Mouse (Mus musculus) kidney, embryonic 14.5 days (tissue): ENCODE results near the gene Tmcc2. TPM values are rescaled to one million over a fixed set of nuclear protein-coding genes. Genes with fewer than 3 reads are reported as not detected.

Experiments
- ATAC-seq: fragments of 200-750 bp; cut with Nextera tagmentation; 2 replicates; pipeline ENCODE4 v1.8.0; 2017; ENCODE audit warnings: moderate number of reproducible peaks, mild to moderate bottlenecking, moderate TSS enrichment, moderate library complexity; ENCODE audit not compliant: low FRiP score, low TSS enrichment
- H3K27ac ChIP-seq: fragments of 300-500 bp; sonication (generic); 2 replicates; pipeline ENCODE4 v1.5.1; 2014; ENCODE audit warnings: low read depth, mild to moderate bottlenecking, low read length, moderate library complexity, mixed read lengths
- H3K27me3 ChIP-seq: fragments of 300-500 bp; sonication (generic); 2 replicates; pipeline ENCODE4 v1.6.1; 2014; ENCODE audit warnings: mild to moderate bottlenecking, low read length; ENCODE audit not compliant: control insufficient read depth, insufficient read depth
- H3K36me3 ChIP-seq: fragments of 300-500 bp; sonication (generic); 2 replicates; pipeline ENCODE4 v1.6.1; 2014; ENCODE audit warnings: low read length, mixed read lengths; ENCODE audit not compliant: control insufficient read depth, insufficient read depth
- H3K4me1 ChIP-seq: fragments of 300-500 bp; sonication (generic); 2 replicates; pipeline ENCODE4 v1.6.1; 2014; ENCODE audit warnings: low read length, mixed read lengths; ENCODE audit not compliant: control insufficient read depth, insufficient read depth
- H3K4me2 ChIP-seq: fragments of 300-500 bp; sonication (generic); replicated peaks from 2 replicates; pipeline ENCODE4 v1.6.1; 2014; ENCODE audit warnings: low read depth, mild to moderate bottlenecking, low read length
- H3K4me3 ChIP-seq: fragments of 300-500 bp; sonication (generic); 2 replicates; pipeline ENCODE4 v1.5.1; 2014; ENCODE audit warnings: mild to moderate bottlenecking, low read length
- H3K9ac ChIP-seq: fragments of 300-500 bp; sonication (generic); 2 replicates; pipeline ENCODE4 v1.6.1; 2014; ENCODE audit warnings: low read depth, mild to moderate bottlenecking, low read length, moderate library complexity
- H3K9me3 ChIP-seq: fragments of 300-500 bp; sonication (generic); 2 replicates; pipeline ENCODE4 v1.6.1; 2016; ENCODE audit warnings: low read length; ENCODE audit not compliant: control insufficient read depth
- WGBS: fragments of 180-500 bp; shearing (Covaris S2); extraction: QIAGEN DNeasy Blood & Tissue Kit; methylation state at CpG from one replicate; pipeline ENCODE4 v1.1.7; 2014; 5-methylcytosine and 5-hydroxymethylcytosine counted together
- polyA plus RNA-seq: library from polyadenylated mRNA; unstranded; fragments of >200 nt; fragmentation: Nextera tagmentation; extraction: Ambion mirVana; gene quantifications from 2 replicates; pipeline ENCODE4 v1.2.1, GENCODE M21; 2014

The Tmcc2 gene
- polyA plus RNA-seq, 1 experiment from 2014 or later, result 6.2 TPM

DNA sequence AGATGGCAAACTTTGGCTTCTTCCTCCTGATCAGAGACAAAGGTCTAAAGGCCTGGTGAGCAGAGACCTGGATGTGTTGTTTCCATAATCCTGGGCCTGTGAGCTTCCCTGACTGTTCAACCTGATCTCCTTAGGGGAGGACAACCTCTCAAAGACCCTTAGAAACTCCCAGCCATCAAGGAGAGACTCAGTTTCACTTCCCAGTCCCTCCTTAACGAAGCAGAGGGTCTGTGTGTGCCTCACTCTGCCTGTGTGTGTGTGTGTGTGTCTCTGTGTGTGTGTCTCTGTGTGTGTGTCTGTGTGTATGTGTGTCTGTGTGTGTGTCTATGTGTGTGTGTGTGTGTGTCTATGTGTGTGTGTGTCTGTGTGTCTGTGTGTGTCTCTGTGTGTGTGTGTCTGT is 47.4 kb downstream of the Tmcc2 start:
- WGBS, result 80% methylated on average over 1 of the region's 1 CpGs
- H3K4me1 ChIP-seq, result no peaks in the 10 kb centered on the region
- no peaks in the 10 kb centered on the region for H3K9me3 ChIP-seq
- no peak overlapping the region for H3K9ac ChIP-seq
- H3K27me3 ChIP-seq, result no peaks in the 10 kb centered on the region
- no peak overlapping the region for H3K4me3 ChIP-seq
- ATAC-seq, result no peak
- no peak overlapping the region for H3K27ac ChIP-seq
- no peaks in the 10 kb centered on the region for H3K36me3 ChIP-seq
- no peak overlapping the region for H3K4me2 ChIP-seq

DNA sequence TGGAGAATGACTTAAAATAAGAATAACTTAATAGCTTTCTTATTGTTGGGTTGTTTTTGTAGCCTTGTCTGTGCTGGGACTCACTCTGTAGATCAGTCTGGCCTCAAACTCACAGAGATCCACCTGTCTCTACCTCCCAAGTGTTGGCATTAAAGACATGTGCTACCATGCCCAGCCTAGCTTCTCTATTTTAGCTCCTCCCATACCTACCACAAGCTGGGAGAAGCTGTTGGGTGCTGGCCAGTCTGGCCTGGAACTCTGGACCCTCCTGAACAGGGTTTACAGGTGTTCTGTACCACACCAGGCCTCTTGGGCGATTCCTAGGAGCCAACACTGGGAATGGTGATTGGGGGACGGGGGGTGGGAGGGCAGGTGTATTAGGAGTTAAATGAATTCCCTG is 47.9 kb downstream of the Tmcc2 start:
- Histone ChIP-seq H3K9me3 (no peaks in the 10 kb centered on the region), H3K27ac (no peak overlapping the region), H3K4me3 (no peak overlapping the region), H3K9ac (no peak overlapping the region), H3K4me1 (no peaks in the 10 kb centered on the region), H3K36me3 (no peaks in the 10 kb centered on the region), H3K27me3 (no peaks in the 10 kb centered on the region), H3K4me2 (no peak overlapping the region)
- ATAC-seq, result no peak
- 88% methylated on average over 2 of the region's 2 CpGs for WGBS

DNA sequence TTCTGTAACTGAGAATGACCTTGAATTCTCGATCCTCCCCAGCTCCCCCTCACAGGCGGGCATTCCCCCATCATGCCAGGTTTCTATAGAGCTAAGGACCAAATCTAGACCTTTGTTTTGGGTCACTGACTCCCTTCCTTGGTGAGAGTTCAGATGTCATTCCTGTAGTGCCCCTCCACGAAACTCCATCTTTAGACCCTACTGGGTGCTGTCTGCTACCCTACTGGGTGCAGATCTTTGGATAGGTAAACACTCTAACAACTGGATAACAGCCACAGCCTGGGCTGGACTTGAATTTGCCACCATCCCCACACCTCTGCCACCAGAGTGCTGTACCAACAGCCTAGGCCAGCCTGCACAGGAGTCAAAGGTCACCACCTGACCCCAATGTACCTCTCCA is 48.6 kb downstream of the Tmcc2 start:
- Histone ChIP-seq H3K9me3 (no peaks in the 10 kb centered on the region), H3K4me3 (no peak overlapping the region), H3K4me2 (no peak overlapping the region), H3K36me3 (no peaks in the 10 kb centered on the region), H3K27me3 (no peaks in the 10 kb centered on the region), H3K9ac (no peak overlapping the region), H3K4me1 (0 out of 2 replicates have a peak, but pooled peaks cover 2% of the 10 kb centered on the region), H3K27ac (no peak overlapping the region)
- WGBS, result 47% methylated on average over 3 of the region's 3 CpGs
- ATAC-seq, result no peak

DNA sequence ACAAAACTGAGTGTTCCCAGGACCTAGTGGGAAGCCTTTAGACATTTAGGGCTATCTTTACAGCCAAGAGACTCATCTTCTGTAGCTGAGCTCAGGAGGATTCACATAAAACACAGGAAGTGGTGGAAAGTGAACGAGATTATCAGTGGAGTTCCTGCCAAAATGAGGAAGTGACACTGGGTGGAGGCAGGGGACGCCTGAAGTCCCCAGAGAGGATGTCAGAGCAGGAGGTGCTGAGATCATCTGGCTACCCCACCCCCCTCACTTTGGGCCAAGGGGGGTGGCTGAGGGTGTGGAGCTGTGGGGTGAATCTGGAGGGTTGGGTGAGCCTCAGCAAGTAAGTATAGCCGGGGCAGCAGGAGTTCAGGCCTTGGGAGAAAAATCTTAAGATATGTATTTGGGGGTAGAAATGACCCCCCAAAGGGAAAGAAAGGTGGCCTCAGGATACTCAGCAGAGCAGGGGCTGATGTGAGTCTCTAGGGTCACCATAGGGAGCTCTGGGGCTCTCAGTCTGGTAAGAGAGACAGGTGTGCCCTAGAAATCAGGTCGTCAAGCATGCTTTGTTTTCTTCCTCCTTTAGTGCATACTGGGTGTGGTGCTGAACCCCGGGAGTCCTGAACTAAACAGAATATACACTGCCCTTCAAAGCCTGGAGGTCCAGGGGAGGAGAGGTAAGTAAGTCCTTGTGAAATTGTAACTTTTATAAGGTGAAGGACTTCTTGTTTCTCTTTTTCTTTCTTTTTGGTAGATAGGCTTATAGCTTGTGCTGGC is 49.2 kb downstream of the Tmcc2 start:
- no peak overlapping the region for H3K9ac ChIP-seq
- H3K9me3 ChIP-seq, result no peaks in the 10 kb centered on the region
- ATAC-seq, result no peak
- no peak overlapping the region for H3K4me2 ChIP-seq
- WGBS, result 42% methylated on average over 5 of the region's 5 CpGs
- H3K4me1 ChIP-seq, result 0 out of 2 replicates have a peak, but pooled peaks cover 5% of the 10 kb centered on the region
- H3K27me3 ChIP-seq, result no peaks in the 10 kb centered on the region
- no peak overlapping the region for H3K4me3 ChIP-seq
- H3K36me3 ChIP-seq, result no peaks in the 10 kb centered on the region
- H3K27ac ChIP-seq, result no peak overlapping the region

DNA sequence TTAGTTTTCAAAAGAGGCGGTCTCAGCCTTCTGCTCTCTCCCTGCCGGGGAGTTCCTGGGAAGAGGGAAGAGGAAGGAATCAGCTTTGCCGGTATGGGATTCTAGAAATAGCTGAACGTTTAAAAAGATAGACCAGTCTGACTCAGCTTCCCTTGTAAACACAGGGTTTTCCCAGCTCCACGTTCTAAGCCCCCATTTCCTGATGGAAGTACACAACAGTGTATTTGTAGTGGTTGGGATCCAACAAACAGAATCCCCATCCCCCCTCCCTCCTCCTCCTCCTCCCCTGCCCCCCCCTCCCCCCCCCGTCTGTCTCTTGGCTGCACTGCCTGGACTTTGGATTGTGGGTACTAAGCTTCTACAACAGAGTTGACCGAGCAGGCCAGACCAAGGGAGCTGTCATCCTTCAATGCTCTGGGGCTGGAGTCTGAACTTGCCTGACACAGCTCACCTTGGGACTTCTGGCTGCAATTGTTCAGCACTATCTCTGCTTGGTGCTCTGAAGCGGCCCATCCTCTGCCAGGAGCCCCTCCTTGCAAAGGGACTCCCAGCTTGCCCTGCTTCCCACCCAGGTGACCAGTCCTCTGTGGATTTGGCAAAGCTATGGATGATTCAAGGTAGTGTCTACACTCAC is 52.9 kb downstream of the Tmcc2 start:
- ATAC-seq, result no peak

DNA sequence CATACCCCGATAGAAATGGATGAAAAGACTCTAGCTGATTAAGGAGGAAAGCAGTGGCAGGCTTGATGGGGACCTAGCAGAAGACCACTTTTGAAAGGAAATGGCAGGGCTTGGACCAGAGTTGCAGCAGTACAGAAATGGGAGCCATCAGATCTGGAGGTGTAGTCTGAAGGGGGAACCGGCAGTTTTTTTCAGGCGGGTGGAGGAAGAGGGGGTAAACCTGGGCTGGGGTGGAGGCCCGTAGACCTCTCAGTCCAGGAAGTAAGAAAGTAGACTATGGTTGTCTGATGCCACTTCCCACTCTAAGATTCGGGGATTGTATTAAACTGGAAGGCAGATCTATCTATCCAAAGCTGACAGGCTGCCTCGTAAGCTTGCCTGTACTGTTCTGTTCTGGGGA is 54.2 kb downstream of the Tmcc2 start:
- H3K4me2 ChIP-seq, result no peak overlapping the region
- H3K27ac ChIP-seq, result no peak overlapping the region
- H3K4me3 ChIP-seq, result no peak overlapping the region
- 71% methylated on average over 6 of the region's 6 CpGs for WGBS
- no peaks in the 10 kb centered on the region for H3K27me3 ChIP-seq
- H3K9me3 ChIP-seq, result no peaks in the 10 kb centered on the region
- no peak for ATAC-seq
- H3K4me1 ChIP-seq, result peaks cover 32% of the 10 kb centered on the region
- no peaks in the 10 kb centered on the region for H3K36me3 ChIP-seq
- H3K9ac ChIP-seq, result no peak overlapping the region

More for the DNA sequence above, 52.9 kb downstream of the Tmcc2 start:
- Histone ChIP-seq H3K4me2 (no peak overlapping the region), H3K9me3 (no peaks in the 10 kb centered on the region), H3K36me3 (no peaks in the 10 kb centered on the region), H3K4me1 (peaks cover 30% of the 10 kb centered on the region), H3K4me3 (no peak overlapping the region), H3K9ac (no peak overlapping the region), H3K27me3 (no peaks in the 10 kb centered on the region), H3K27ac (no peak overlapping the region)
- 50% methylated on average over 7 of the region's 8 CpGs for WGBS

DNA sequence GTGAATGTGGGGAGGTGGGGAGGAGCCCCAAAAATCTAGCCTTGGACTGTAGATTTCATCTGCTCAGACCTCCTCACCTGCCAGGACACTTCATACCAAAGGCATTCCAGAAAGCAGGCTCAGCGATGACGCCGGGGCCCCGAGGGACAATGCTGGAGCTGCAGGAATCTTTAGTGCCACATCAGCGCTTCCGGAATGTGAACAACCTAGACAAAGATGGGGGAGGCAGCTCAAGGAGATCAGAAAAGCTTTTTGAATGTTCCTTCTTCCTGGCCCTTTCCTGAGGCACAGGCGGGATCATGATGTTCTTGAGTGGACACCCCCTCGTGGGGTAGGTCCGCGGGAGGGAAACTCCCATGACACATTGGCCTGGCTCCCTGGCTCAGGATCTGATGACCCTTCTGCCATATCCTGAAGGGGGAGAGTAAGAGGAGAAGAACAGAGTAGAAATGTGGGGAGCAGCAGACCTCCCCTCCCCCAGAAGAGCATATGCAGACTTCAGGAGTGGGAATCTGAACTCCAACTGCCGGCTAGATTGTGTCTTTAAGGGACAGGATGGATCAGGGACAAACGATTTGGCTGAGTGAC is 55.6 kb downstream of the Tmcc2 start:
- Histone ChIP-seq H3K36me3 (no peaks in the 10 kb centered on the region), H3K27me3 (no peaks in the 10 kb centered on the region), H3K4me1 (peaks cover 32% of the 10 kb centered on the region), H3K9ac (0 out of 2 replicates have a peak overlapping the region, but pooled peaks have one; percentile 4), H3K9me3 (no peaks in the 10 kb centered on the region), H3K4me2 (no peak overlapping the region), H3K4me3 (no peak overlapping the region), H3K27ac (peak overlapping the region; percentile 67; the same call in 1 of the 2 replicates)
- 33% methylated on average over 12 of the region's 12 CpGs for WGBS
- ATAC-seq, result peak; percentile 24; the same call in 1 of the 2 replicates

DNA sequence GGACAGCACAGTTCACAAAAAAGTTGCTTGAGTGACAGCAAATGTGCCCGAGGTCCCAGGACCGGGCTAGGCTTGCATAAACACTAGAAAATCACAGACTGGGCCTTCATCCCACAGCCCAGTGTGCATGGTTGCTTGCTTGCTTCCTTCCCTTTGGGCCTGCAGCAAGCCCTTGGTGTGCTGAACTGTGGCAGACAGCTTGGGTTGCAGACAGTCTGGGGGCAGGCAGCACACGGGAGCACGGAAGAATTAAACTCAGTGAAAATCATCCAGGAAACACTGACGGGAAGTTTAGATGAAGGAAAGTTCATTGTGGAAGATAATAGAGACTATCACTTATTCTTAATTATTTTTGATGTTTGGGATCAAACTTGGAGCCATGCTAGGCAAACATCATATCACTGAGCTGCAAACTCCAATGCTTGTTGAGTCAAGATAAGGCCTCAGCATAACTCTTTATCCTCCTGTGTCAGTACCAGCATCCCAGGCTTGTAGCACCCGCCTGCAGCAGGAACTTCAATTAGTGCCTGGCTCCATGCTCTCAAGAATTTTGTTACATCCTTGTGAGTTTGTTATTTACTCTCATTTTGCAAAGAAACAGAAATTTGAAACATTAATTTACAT is 56.8 kb downstream of the Tmcc2 start:
- Histone ChIP-seq H3K9ac (no peak overlapping the region), H3K9me3 (no peaks in the 10 kb centered on the region), H3K4me3 (no peak overlapping the region), H3K36me3 (no peaks in the 10 kb centered on the region), H3K27me3 (no peaks in the 10 kb centered on the region), H3K4me1 (peaks cover 32% of the 10 kb centered on the region), H3K4me2 (no peak overlapping the region), H3K27ac (peak overlapping the region; percentile 90; the same call in 1 of the 2 replicates)
- peak; percentile 40 for ATAC-seq
- 20% methylated on average over 6 of the region's 6 CpGs for WGBS
